In the genomic region with DNA sequence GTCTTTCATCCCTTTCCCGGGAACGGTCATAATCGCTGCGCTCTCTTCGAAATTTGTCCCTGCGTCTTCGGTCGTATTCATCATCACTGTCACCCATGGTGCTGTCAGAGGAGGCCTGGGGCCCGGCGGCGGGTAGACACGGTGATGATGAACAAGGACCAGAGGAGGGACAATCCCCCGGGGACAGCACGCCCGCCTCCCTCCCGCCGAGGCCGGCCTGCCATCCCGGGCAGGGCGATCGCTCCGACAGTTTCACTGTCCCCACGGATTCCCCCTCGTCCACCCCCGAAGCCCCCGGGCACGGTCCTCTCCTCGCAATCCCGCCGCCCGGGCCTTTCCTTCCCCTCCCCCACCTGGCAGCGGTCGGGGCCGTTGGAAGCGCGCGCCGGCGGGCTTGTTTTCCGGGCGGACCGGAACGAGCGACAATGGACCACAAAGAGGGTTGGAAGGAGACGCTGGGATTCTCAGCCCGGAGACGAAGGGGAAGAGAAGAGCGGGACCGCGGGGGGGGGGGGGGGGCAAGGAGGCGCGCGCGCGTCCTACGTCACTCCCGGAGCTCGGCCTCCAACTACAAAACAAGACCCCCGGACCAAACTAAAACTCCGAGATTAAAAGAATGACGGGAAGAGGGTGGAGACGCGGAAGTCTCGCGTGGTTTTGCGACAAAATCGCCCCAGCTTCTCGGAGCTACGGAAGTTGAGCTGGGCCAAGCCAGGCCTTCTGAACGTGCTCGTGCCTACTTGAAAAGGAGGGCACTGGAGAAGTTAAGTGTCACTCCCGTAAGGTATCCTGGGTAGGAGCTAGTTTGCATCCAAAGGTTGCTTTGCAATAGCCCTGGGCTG, we compare ENCODE assay signal across 8 mouse cellular contexts. TPM values are rescaled to one million over a fixed set of nuclear protein-coding genes. Genes with fewer than 3 reads are reported as not detected.
A peak's percentile ranks its signal among the peaks of the same experiment; 100 is the strongest.
DNase-seq lines count a peak whose midpoint lies in the region; ATAC-seq and TF ChIP-seq lines count a peak whose summit lies in the region.

Gene Srrt (minus strand): TSS at position 604 of the 842 bp plus-strand sequence.

- H3K4me2 ChIP-seq in forebrain, embryonic 15.5 days (replicated peaks), result peak within 1 kb of the TSS; percentile 67
- peak within 1 kb of the TSS; percentile 75 for H3K4me2 ChIP-seq in lung, embryonic 15.5 days

- TF ChIP-seq CTCF in G1E (IDR thresholded peaks at IDR 0.05; ENCODE audit: low read depth, low read length), result no peak
- TF ChIP-seq CTCF in layer of hippocampus, adult 2 months (conservative IDR thresholded peaks at IDR 0.05), result no peak

- peaks cover 74% of the 10 kb centered on the region for H3K36me3 ChIP-seq in G1E (replicated peaks)
- H3K36me3 ChIP-seq in forebrain, embryonic 15.5 days, result peaks cover 22% of the 10 kb centered on the region
- H3K36me3 ChIP-seq in lung, embryonic 15.5 days, result peaks cover 63% of the 10 kb centered on the region

- peaks cover 71% of the 10 kb centered on the region for H3K4me1 ChIP-seq in G1E (ENCODE audit: insufficient read depth, low read depth, low read length)
- H3K4me1 ChIP-seq in forebrain, embryonic 15.5 days, result peaks cover 46% of the 10 kb centered on the region
- H3K4me1 ChIP-seq in lung, embryonic 15.5 days, result peaks cover 44% of the 10 kb centered on the region

- intact Hi-C loops in heart, postnatal 25 days (cut with DNase I), result no loop called here

- H3K4me3 ChIP-seq in G1E (ENCODE audit: low read depth, low read length), result peak within 1 kb of the TSS; percentile 96
- peak within 1 kb of the TSS; percentile 92 for H3K4me3 ChIP-seq in forebrain, embryonic 15.5 days
- peak within 1 kb of the TSS; percentile 97 for H3K4me3 ChIP-seq in layer of hippocampus, adult 2 months
- peak within 1 kb of the TSS; percentile 94 for H3K4me3 ChIP-seq in lung, embryonic 15.5 days

- ATAC-seq in G1E (ENCODE audit: extremely low read depth, insufficient number of reproducible peaks, low FRiP score, poor library complexity, severe bottlenecking), result peak; percentile 72
- peak; percentile 90 for ATAC-seq in forebrain, embryonic 15.5 days (replicated peaks)
- peak; percentile 86 for ATAC-seq in lung, embryonic 15.5 days (ENCODE audit: borderline replicate concordance, extremely low read depth, low FRiP score, low TSS enrichment)

- H3K9ac ChIP-seq in forebrain, embryonic 15.5 days (replicated peaks), result peak within 1 kb of the TSS; percentile 97
- H3K9ac ChIP-seq in lung, embryonic 15.5 days, result peak within 1 kb of the TSS; percentile 95

- peaks cover 8% of the 10 kb centered on the region for H3K9me3 ChIP-seq in G1E (replicated peaks)
- no peaks in the 10 kb centered on the region for H3K9me3 ChIP-seq in forebrain, embryonic 15.5 days
- no peaks in the 10 kb centered on the region for H3K9me3 ChIP-seq in lung, embryonic 15.5 days

- H3K27ac ChIP-seq in forebrain, embryonic 15.5 days (replicated peaks), result peak within 1 kb of the TSS; percentile 96
- H3K27ac ChIP-seq in layer of hippocampus, adult 2 months, result peak within 1 kb of the TSS; percentile 97
- peak within 1 kb of the TSS; percentile 97 for H3K27ac ChIP-seq in lung, embryonic 15.5 days

- under 1% methylated on average over 65 of the region's 72 CpGs for WGBS in forebrain, embryonic 15.5 days
- under 1% methylated on average over 57 of the region's 72 CpGs for WGBS in lung, embryonic 15.5 days

- peak; percentile 86 for DNase-seq in G1E (ENCODE audit: low spot score)
- peak; percentile 91 for DNase-seq in cerebellum, adult 11-12 months
- DNase-seq in heart, postnatal 25 days (ENCODE audit: low spot score), result peak; percentile 83
- peak; percentile 88 to 94 for DNase-seq in layer of hippocampus, adult 2 months (ENCODE audit: low spot score in 2 of 2)
- peak; percentile 88 for DNase-seq in ovary, adult 18-20 months (ENCODE audit: low spot score)
- peak; percentile 96 for DNase-seq in thymus, postnatal 0 days (ENCODE audit: low spot score)

- peaks cover 3% of the 10 kb centered on the region; the same call in 1 of the 2 replicates for H3K27me3 ChIP-seq in G1E (ENCODE audit: insufficient read depth, low read length)
- H3K27me3 ChIP-seq in forebrain, embryonic 15.5 days, result no peaks in the 10 kb centered on the region
- H3K27me3 ChIP-seq in lung, embryonic 15.5 days, result no peaks in the 10 kb centered on the region

RNA-seq across cellular contexts. Expression of gene Srrt, which starts in this region (rescaled TPM):
- total RNA-seq in G1E (2014; fragmentation: Nextera tagmentation) (167 and 243 TPM in 2 replicates), G1E (2017) (185 and 189 TPM in 2 replicates)
- 329 and 331 TPM in 2 replicates for polyA plus RNA-seq in G1E (2012)
- polyA plus RNA-seq in forebrain, embryonic 15.5 days (2015; fragmentation: Nextera tagmentation; extraction: Ambion mirVana), result 118 and 129 TPM in 2 replicates
- 10 to 100 TPM; 67.1 to 67.7 TPM for total RNA-seq in heart, postnatal 25 days (2021)
- total RNA-seq in layer of hippocampus, adult 2 months (2021), result 100 to 1,000 TPM; 223 to 232 TPM
- polyA plus RNA-seq in lung, embryonic 15.5 days (2015; fragmentation: Nextera tagmentation; extraction: Ambion mirVana), result 145 and 155 TPM in 2 replicates
- polyA plus RNA-seq in thymus, postnatal 0 days (2015; fragmentation: Nextera tagmentation; extraction: Ambion mirVana), result 114 and 118 TPM in 2 replicates

Comparison
In these comparisons a context has a peak if more than half of its experiments do, and no peak if none do; other contexts are left out.
1. Peak in every context shown above with its lines: DNase-seq, ATAC-seq, H3K4me3 ChIP-seq and H3K27ac ChIP-seq.